Mouse (Mus musculus) C2C12 (cell line): ENCODE measurements around the gene Asdurf. TPM values are rescaled to one million over a fixed set of nuclear protein-coding genes. Genes with fewer than 3 reads are reported as not detected.
A peak's percentile ranks its signal among the peaks of the same experiment; 100 is the strongest.
"Not testable (repeated sequence)": the region's sequence is repeated elsewhere in the genome, so short reads cannot be mapped to it uniquely, and the experiment has no call there.

Experiments
- H3K27me3 ChIP-seq: one replicate; pipeline ENCODE4 v1.6.1; 2011; ENCODE audit not compliant: control insufficient read depth, insufficient read depth, insufficient read length
- H3K36me3 ChIP-seq: one replicate; pipeline ENCODE4 v1.6.1; 2011; ENCODE audit not compliant: control insufficient read depth, insufficient read depth
- H3K4me3 ChIP-seq: one replicate; pipeline ENCODE4 v1.5.1; 2011; ENCODE audit warnings: mild to moderate bottlenecking, control low read depth; ENCODE audit not compliant: poor library complexity, insufficient read depth, severe bottlenecking
- H3K79me2 ChIP-seq: one replicate; pipeline ENCODE4 v1.6.1; 2011; ENCODE audit not compliant: control insufficient read depth, insufficient read depth
- H3K79me3 ChIP-seq: one replicate; pipeline ENCODE4 v1.6.1; 2011; ENCODE audit warnings: low read depth, control low read depth
- H3ac ChIP-seq: one replicate; pipeline ENCODE3; 2011; ENCODE audit warnings: low read depth; ENCODE audit not compliant: control insufficient read depth, insufficient read length
- CEBPB ChIP-seq: IDR thresholded peaks from one replicate; pipeline ENCODE4 v1.6.1; 2011; ENCODE audit warnings: low read depth, mild to moderate bottlenecking, control low read depth, moderate library complexity
- CTCF ChIP-seq: IDR thresholded peaks from one replicate; pipeline ENCODE4 v1.5.1; 2011; ENCODE audit not compliant: control insufficient read depth, insufficient read depth, insufficient read length
- FOSL1 ChIP-seq: IDR thresholded peaks from one replicate; pipeline ENCODE4 v1.8.0; 2011; ENCODE audit warnings: mild to moderate bottlenecking, low read length; ENCODE audit not compliant: poor library complexity, insufficient read depth, severe bottlenecking
- MAX ChIP-seq: IDR thresholded peaks from one replicate; pipeline ENCODE4 v1.6.1; 2011; ENCODE audit warnings: mild to moderate bottlenecking, control low read depth
- MYOD1 ChIP-seq: IDR thresholded peaks from one replicate; pipeline ENCODE4 v1.6.1; 2011; ENCODE audit warnings: low read depth; ENCODE audit not compliant: control insufficient read depth, insufficient read length
- MYOG ChIP-seq: IDR thresholded peaks from one replicate; pipeline ENCODE4 v1.6.1; 2011; ENCODE audit not compliant: control insufficient read depth, insufficient read length; ENCODE audit errors: extremely low read depth
- USF1 ChIP-seq: IDR thresholded peaks from one replicate; pipeline ENCODE4 v1.6.1; 2011; ENCODE audit warnings: low read depth, mild to moderate bottlenecking, control low read depth, moderate library complexity
- long read RNA-seq, 2 experiments: library from polyadenylated mRNA; unstranded; transcript quantifications; one replicate each; pipeline ENCODE4 v2.0.0; 2019 to 2020
- polyA plus RNA-seq: library from polyadenylated mRNA; unstranded; fragments of >200 nt; fragmentation: generic; extraction: Trizol; gene quantifications from one replicate; pipeline ENCODE4 v1.2.1, GENCODE M21; 2012; ENCODE audit warnings: missing spikeins

Asdurf gene
- polyA plus RNA-seq, result not detected
- long read RNA-seq, experiment 1, result 0 reads
- long read RNA-seq, experiment 2, partial matches to known transcripts, result 0 of 4 reads
- long read RNA-seq, experiment 2, other reads (novel, unspliced or antisense), result 0 of 4 reads

DNA sequence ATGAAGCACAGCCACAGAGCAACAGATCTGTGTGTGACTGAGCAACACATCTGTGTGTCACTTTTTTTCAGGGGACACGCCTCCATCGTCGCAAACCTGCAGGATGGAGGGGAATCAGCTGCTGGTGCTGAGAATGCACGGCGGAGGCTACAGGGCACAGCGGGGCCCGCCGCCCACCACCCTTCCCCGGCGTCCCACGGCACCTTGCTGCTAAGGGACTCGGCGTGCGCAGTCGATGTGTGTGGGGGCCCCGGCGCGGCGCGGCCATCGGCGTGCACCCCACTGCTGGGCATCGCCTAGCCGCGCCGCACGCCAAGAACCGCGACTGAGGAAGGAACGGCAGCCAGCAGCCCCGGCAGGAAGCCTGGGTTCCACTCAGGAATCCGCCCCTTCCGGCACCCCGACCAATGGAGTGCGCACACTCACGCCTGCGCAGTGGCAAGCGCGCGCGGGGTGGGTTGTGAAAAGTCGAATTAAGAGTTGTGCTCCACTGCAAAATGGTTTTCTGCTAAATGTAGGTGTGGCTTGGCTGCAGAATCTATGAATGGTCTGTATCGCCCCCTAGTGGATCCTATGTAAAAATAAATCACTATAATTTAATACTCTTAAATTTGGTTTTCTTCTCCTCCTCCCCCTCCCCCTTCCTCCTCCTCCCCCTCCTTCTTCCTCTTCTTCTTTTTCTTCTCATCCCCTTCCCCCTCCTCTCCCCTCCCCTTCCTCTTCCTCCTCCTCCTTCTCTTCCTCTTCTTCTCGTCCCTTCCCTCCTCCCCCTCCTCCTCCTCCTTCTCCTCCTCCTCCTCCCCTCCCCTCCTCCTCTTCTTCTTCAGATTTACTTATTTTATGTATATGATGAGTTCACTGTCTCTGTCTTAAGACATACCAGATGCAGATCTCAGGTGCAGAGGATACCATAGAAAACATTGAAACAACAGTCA lies at the start of gene Asdurf, which contains the start of the genes Gm28551 and Asnsd1:
TSS of gene Asdurf (minus strand) at position 293 of the 935 bp plus-strand sequence.
TSS of gene Gm28551 (minus strand) at position 341 of the 935 bp plus-strand sequence.
TSS of gene Asnsd1 (minus strand) at position 426 of the 935 bp plus-strand sequence.
- H3K4me3 ChIP-seq, result peak within 1 kb of the TSS; percentile 48
- H3ac ChIP-seq, result peak within 1 kb of the TSS; percentile 86
- no peaks in the 10 kb centered on the region for H3K27me3 ChIP-seq
- TF ChIP-seq CEBPB (no peak), USF1 (no peak), MYOG (no peak), MAX (peak; percentile 66)
- peaks cover 19% of the 10 kb centered on the region for H3K36me3 ChIP-seq
- peaks cover 19% of the 10 kb centered on the region for H3K79me2 ChIP-seq
- no peaks in the 10 kb centered on the region for H3K79me3 ChIP-seq

DNA sequence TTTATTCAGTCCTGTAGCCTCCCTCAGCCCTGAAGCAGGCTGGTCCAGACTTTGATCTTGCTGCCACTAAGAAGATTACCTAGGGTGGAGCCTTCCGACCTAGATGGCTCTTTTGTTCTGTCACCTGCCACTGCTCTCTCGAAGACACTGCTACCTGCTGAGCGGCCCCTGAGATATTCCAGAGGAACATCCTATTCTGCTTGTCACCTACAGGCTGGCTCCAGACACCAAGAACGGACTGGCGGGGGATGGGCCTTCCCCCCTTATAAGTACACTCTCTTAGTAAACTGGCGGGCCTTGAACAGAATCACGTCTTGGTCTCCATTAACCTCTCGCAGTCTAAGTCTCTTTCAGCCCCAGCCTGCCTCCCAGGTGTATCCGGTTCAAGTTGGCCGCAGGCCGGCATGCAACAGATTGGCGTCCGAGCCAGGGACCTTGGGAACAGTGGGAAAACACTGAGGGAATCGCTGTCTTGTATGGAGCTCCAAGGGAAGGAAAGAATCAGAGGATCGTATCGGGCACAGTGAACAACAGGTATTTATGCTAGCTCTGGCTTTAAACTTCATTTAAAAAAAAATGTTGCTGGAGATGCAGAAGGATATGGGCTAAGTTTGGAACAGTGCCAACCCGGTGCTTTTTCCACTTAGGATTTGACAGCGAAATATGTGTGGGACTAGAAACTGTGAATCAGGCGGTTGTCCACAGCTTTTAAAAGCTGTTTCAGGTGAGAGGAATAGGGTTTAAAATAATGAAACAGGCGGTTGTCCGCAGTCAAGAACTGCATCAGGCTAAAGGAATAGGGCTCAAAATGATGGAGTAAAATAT lies 41.7 kb upstream of the Asdurf start:
- H3ac ChIP-seq, H3K27me3 ChIP-seq, H3K36me3 ChIP-seq, H3K79me2 ChIP-seq, H3K4me3 ChIP-seq, H3K79me3 ChIP-seq: not testable (repeated sequence)

DNA sequence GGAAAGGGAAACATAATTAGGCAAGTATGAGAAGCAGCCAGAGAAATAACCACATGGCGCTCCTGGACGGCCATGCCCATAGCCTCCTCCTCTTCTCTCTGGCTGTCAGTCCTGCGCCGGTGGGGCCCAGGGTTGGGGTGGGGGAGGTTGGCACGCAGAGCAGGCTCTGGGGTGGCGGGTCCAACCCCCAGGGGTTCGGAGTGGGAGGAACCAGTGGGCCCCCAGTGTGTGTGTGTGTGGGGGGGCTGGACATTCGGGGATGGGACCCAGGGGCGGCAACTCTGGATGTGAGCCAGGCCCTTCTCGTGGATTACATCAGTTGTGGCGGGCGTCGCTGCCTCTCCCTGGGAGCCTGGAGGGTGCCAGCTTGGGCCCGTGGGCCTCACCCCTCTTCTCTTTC lies 36.3 kb upstream of the Asdurf start:
- H3ac ChIP-seq, result no peak overlapping the region
- no peaks in the 10 kb centered on the region for H3K79me2 ChIP-seq
- TF ChIP-seq FOSL1, result no peak
- TF ChIP-seq CTCF, result no peak
- TF ChIP-seq CEBPB, result no peak
- no peaks in the 10 kb centered on the region for H3K79me3 ChIP-seq
- no peaks in the 10 kb centered on the region for H3K36me3 ChIP-seq
- H3K27me3 ChIP-seq, result no peaks in the 10 kb centered on the region
- H3K4me3 ChIP-seq, result no peak overlapping the region

DNA sequence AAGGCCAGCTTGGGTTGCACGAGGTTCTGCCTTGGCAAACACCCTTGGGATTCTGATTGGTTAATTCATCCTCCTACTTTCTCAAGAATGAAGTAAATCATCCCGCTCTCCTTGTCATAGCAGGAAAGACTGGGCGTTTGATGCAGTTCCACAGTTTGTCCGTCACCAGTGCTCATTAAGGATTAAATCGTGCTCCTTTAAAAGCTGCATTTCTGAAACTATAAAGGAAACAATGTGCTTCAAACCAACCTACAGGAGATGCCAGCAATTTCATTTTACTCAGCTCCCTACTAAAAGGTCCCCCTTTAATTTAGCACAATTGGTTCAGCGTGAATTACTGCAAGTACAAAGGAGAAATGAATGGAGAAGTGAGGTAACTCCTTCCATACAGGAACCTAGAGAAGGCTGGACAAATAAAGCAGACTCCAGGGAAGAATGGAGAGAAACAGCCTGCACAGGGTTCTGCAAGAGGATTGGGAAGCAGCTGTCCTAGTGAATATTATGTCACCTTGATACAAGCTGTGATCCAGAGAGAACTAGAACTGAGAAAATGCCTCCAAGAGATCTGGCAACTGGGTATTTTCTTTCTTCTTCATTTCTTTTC lies 31.8 kb upstream of the Asdurf start:
- Histone ChIP-seq H3K79me2 (no peaks in the 10 kb centered on the region), H3K79me3 (no peaks in the 10 kb centered on the region), H3K4me3 (no peak overlapping the region), H3K27me3 (no peaks in the 10 kb centered on the region), H3K36me3 (no peaks in the 10 kb centered on the region), H3ac (no peak overlapping the region)
- no peak for TF ChIP-seq MYOD1
- TF ChIP-seq MAX, result no peak
- TF ChIP-seq CTCF, result no peak
- no peak for TF ChIP-seq MYOG
- no peak for TF ChIP-seq FOSL1
- TF ChIP-seq CEBPB, result no peak
- TF ChIP-seq USF1, result no peak

DNA sequence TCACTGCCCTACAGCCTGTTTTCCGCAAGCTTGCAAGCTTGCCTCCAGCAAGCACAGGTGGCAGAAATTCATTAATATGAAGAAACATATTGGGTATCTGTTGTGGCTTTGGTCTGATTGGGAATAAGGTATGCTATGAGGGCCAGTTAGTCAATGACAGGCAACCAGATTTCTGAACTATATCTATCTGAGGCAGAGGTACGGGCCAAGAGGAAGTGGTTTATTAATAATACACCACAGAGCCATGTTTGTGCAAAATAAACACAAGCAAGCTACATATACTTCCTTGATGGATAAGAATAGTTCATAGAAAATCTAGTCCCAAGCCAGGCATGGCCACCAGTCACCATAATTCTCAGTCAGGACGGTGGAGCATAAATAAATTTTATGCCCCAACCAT lies 25.3 kb upstream of the Asdurf start:
- H3K79me3 ChIP-seq, result no peaks in the 10 kb centered on the region
- H3K79me2 ChIP-seq, result no peaks in the 10 kb centered on the region
- H3K36me3 ChIP-seq, result no peaks in the 10 kb centered on the region
- TF ChIP-seq CEBPB, result no peak
- no peak for TF ChIP-seq MAX
- no peak for TF ChIP-seq MYOG
- TF ChIP-seq MYOD1, result no peak
- TF ChIP-seq CTCF, result no peak
- no peak for TF ChIP-seq FOSL1
- TF ChIP-seq USF1, result no peak
- H3K4me3 ChIP-seq, result no peak overlapping the region
- no peak overlapping the region for H3ac ChIP-seq
- H3K27me3 ChIP-seq, result no peaks in the 10 kb centered on the region

DNA sequence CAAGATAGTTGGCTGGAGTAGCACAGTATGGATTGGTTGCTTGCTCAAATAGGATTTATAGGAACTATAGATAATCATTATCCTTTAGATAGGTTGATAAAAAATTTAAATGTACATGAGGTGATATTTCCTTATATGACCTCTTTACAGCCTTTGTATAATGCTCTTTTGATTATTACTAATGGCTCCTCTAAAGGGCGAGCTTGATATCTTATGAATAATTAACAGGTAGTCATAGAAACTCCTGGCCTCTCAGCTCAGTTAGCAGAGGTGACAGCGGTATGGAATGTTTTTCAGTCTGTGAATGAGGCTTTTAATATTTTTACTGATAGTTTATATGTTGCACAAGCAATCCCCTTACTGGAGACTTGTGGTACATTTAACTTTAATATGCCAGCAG lies 23.5 kb upstream of the Asdurf start:
- H3K79me2 ChIP-seq, H3K79me3 ChIP-seq, H3K4me3 ChIP-seq, H3K36me3 ChIP-seq, H3ac ChIP-seq, H3K27me3 ChIP-seq: not testable (repeated sequence)
